Mouse (Mus musculus): ENCODE results near the gene Ostm1.

The Ostm1 gene

GRCm38 (mm10) chr10:42582566-42583110 lies 984 bp upstream of the Ostm1 start:
- peak; percentile 31 for DNase-seq (ENCODE audit: low spot score)

GRCm38 (mm10) chr10:42583902-42584435 lies 347 bp downstream of the Ostm1 start:
- peak; percentile 50 for DNase-seq (ENCODE audit: low spot score)

GRCm38 (mm10) chr10:42584436-42584983 lies 888 bp downstream of the Ostm1 start:
- peak; percentile 59 for DNase-seq (ENCODE audit: low spot score)

- DNase-seq (ENCODE audit: low spot score), result no peak
Observed at GRCm38 (mm10) chr10:42585156-42585555, 1.5 kb downstream of the Ostm1 start.

- no peak for DNase-seq (ENCODE audit: low spot score)
Observed at GRCm38 (mm10) chr10:42585596-42586305, 2.1 kb downstream of the Ostm1 start.

- no peak for DNase-seq (ENCODE audit: low spot score)
Observed at GRCm38 (mm10) chr10:42587961-42588750, 4.5 kb downstream of the Ostm1 start.

- no peak for DNase-seq (ENCODE audit: low spot score)
Observed at GRCm38 (mm10) chr10:42589505-42589904, 5.9 kb downstream of the Ostm1 start.

GRCm38 (mm10) chr10:42590261-42591184 lies 6.9 kb downstream of the Ostm1 start:
- peak; percentile 38 for DNase-seq (ENCODE audit: low spot score)

GRCm38 (mm10) chr10:42591185-42591992 lies 7.8 kb downstream of the Ostm1 start:
- peak; percentile 67 for DNase-seq (ENCODE audit: low spot score)

GRCm38 (mm10) chr10:42591993-42592686 lies 8.5 kb downstream of the Ostm1 start:
- DNase-seq (ENCODE audit: low spot score), result peak; percentile 44

- no peak for DNase-seq (ENCODE audit: low spot score)
Observed at GRCm38 (mm10) chr10:42593201-42593600, 9.6 kb downstream of the Ostm1 start.

GRCm38 (mm10) chr10:42598615-42599014 lies 15.0 kb downstream of the Ostm1 start:
- no peak for DNase-seq (ENCODE audit: low spot score)

- peak; percentile 43 for DNase-seq (ENCODE audit: low spot score)
Observed at GRCm38 (mm10) chr10:42601556-42601955, 17.9 kb downstream of the Ostm1 start.

- no peak for DNase-seq (ENCODE audit: low spot score)
Observed at GRCm38 (mm10) chr10:42604874-42605273, 21.3 kb downstream of the Ostm1 start.

- DNase-seq (ENCODE audit: low spot score), result no peak
Observed at GRCm38 (mm10) chr10:42606757-42607156, 23.1 kb downstream of the Ostm1 start.

- DNase-seq (ENCODE audit: low spot score), result no peak
Observed at GRCm38 (mm10) chr10:42613075-42613474, 29.5 kb downstream of the Ostm1 start.

- DNase-seq (ENCODE audit: low spot score), result peak; percentile 77
Observed at GRCm38 (mm10) chr10:42613639-42614381, 30.2 kb downstream of the Ostm1 start.

- no peak for DNase-seq (ENCODE audit: low spot score)
Observed at GRCm38 (mm10) chr10:42614766-42615165, 31.1 kb downstream of the Ostm1 start.

GRCm38 (mm10) chr10:42618291-42618690 lies 34.7 kb downstream of the Ostm1 start:
- DNase-seq (ENCODE audit: low spot score), result no peak

Data from embryo, embryonic 10 days (tissue).